Comparison of ENCODE assay signal across 15 mouse cellular contexts in the genomic region with DNA sequence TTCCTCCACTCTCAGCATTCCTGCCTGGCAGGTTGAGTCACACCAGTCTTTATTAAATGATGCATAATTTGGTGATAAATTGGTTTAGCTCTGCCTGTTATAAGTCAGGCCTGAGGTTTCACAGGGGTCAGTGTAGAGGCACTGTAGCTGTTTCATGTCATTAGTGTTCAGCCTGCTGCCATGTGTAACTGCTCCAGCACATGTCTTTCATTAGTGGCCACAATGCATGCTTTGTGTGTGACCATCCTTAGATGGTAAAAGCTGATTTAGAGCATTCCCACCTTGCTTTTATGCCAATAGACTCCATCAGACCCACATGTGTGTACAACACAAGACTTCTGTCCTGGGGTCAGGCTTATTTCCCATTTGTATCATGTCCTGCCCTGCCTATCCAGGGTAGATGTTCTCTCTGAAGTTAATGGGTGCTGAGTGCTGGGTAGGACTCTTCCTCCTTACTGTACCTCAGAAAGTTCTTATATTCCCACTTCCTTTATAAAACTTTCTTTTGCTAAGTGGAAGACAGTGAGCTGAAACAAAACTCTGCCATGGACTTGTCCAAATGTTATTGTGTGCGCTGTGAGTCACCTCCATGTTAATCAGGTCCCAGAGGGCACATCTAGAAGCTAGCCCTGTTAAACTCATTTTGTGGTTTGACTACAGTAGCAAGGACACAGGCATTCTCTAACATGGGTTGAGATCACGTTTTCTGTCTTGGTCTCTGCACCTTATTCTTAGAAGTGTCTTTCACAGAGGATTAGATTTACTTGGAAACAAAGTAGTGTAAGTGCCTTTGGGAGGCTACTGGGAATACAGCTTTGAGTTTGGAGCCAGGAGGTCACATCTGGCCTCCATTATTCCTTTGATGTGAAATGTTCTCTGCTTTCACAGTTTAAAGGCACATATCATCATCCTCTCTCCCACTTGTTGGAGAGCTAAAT.
DNase-seq lines count a peak whose midpoint lies in the region; ATAC-seq lines count a peak whose summit lies in the region.
"Had no signal": no experiment of that assay in that cellular context is flagged by ENCODE, and none has a peak within 500 bp of the region (broad histone marks: within the 10 kb centered on the region; RNA-seq: fewer than 3 reads in every experiment).

No protein-coding gene starts in this region.

- H3K9ac ChIP-seq in limb, embryonic 11.5 days (ENCODE audit: low read length) = no peak overlapping the region
- H3K9ac ChIP-seq: lung, embryonic 15.5 days had no signal

- DNase-seq in 3T3-L1 (ENCODE audit: low read depth, low spot score) (peak; percentile 84), 416B (ENCODE audit: low read depth) (peak; percentile 9)
- peak; percentile 85 for DNase-seq in embryonic facial prominence, embryonic 10.5 days (ENCODE audit: low spot score)
- DNase-seq in limb, embryonic 11.5 days (ENCODE audit: low spot score) = peak; percentile 81
- no peak for DNase-seq in left cerebral cortex, postnatal 36 days (ENCODE audit: low spot score in 2 of 2)
- no peak for DNase-seq in thymus, postnatal 36 days
- DNase-seq in layer of hippocampus, adult 18-20 months (ENCODE audit: low spot score in 2 of 2) = no peak
- DNase-seq: cerebellum, postnatal 25 days; heart, adult 2 months; heart, postnatal 14 days; layer of hippocampus, adult 9-11 months; thymus, postnatal 25 days had no signal

- H3K4me2 ChIP-seq in limb, embryonic 11.5 days (ENCODE audit: low read depth, severe bottlenecking) = no peak overlapping the region
- H3K4me2 ChIP-seq: lung, embryonic 15.5 days had no signal

- H3K9me3 ChIP-seq in embryonic facial prominence, embryonic 10.5 days = no peaks in the 10 kb centered on the region
- H3K9me3 ChIP-seq in limb, embryonic 11.5 days (ENCODE audit: control insufficient read depth, low read length) = no peaks in the 10 kb centered on the region
- H3K9me3 ChIP-seq: lung, embryonic 15.5 days had no signal

- H3K4me1 ChIP-seq in embryonic facial prominence, embryonic 10.5 days = peaks cover 38% of the 10 kb centered on the region
- peaks cover 3% of the 10 kb centered on the region; the same call in 1 of the 2 replicates for H3K4me1 ChIP-seq in limb, embryonic 11.5 days (ENCODE audit: control insufficient read depth, insufficient read depth, low read length)

- 28% methylated on average over 2 of the region's 2 CpGs for WGBS in embryonic facial prominence, embryonic 10.5 days
- 12% methylated on average over 2 of the region's 2 CpGs for WGBS in limb, embryonic 11.5 days

- intact Hi-C loops in left cerebral cortex, postnatal 36 days (cut with DNase I) = no loop called here

- H3K4me3 ChIP-seq in embryonic facial prominence, embryonic 10.5 days = no peak overlapping the region
- no peak overlapping the region for H3K4me3 ChIP-seq in limb, embryonic 11.5 days (ENCODE audit: low read depth, low read length)
- H3K4me3 ChIP-seq: heart, adult 2 months; lung, embryonic 15.5 days; megakaryocyte, embryonic 14.5 days had no signal

- peak; percentile 95 for ATAC-seq in limb, embryonic 11.5 days (ENCODE audit: insufficient number of reproducible peaks, low FRiP score, low TSS enrichment, low read depth)
- ATAC-seq: inflammation-experienced regulatory T-cells, adult 6 months had no signal

- no peaks in the 10 kb centered on the region for H3K36me3 ChIP-seq in embryonic facial prominence, embryonic 10.5 days (replicated peaks)
- H3K36me3 ChIP-seq in limb, embryonic 11.5 days (ENCODE audit: control insufficient read depth, insufficient read depth, low read length) = no peaks in the 10 kb centered on the region
- H3K36me3 ChIP-seq: lung, embryonic 15.5 days had no signal

- H3K27ac ChIP-seq in embryonic facial prominence, embryonic 10.5 days (replicated peaks) = peak overlapping the region; percentile 85
- H3K27ac ChIP-seq in limb, embryonic 11.5 days (replicated peaks; ENCODE audit: low read depth, low read length) = peak overlapping the region; percentile 63
- H3K27ac ChIP-seq: heart, adult 2 months; lung, embryonic 15.5 days had no signal

- H3K27me3 ChIP-seq in embryonic facial prominence, embryonic 10.5 days (replicated peaks; ENCODE audit: low read depth, poor library complexity, severe bottlenecking) = no peaks in the 10 kb centered on the region
- H3K27me3 ChIP-seq in limb, embryonic 11.5 days (ENCODE audit: control insufficient read depth, insufficient read depth, low read length) = no peaks in the 10 kb centered on the region
- H3K27me3 ChIP-seq: lung, embryonic 15.5 days; megakaryocyte, embryonic 14.5 days had no signal

Comparison
In these comparisons a context has a peak if more than half of its experiments do, and no peak if none do; other contexts are left out.
1. DNase-seq: peak in 3T3-L1 (single experiment), 416B (single experiment), embryonic facial prominence, embryonic 10.5 days (single experiment) and limb, embryonic 11.5 days (single experiment); none in left cerebral cortex, postnatal 36 days (0 of 2), thymus, postnatal 36 days (0 of 2) and layer of hippocampus, adult 18-20 months (0 of 2).